Comparison of ENCODE assay signal across 8 mouse cellular contexts in the genomic region with DNA sequence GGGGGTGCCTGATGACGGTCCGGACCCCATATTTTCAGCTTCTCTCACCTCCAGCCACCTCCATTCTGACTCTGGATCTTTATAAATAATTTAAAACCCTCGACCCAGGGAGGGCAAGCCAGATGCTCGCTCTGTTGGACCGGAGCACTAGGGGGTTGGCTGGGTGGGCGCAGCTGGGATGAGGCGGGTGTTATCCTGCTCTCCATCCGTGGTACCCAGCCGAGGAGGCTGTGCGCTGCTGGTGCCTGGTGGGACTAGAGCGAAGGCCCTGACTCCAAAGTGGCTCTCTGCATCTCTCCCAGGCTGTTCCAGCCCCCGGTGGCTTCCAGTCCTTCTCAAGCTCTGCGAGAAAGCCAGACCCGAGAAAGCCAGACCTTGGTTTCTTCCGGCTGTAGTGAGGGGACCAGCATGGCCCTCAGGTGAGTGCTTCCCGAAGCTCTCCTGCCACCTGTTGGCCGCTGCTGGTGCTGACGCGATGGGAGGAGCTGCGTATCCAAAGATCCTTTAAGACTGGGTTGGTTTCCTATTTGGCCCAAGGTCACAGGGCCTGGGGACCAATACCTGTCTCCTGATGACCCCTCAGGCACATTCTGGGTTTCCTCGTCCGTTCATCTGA.
DNase-seq lines count a peak whose midpoint lies in the region; ATAC-seq and TF ChIP-seq lines count a peak whose summit lies in the region.

No protein-coding gene starts in this region.

- no peak for TF ChIP-seq EP300 in heart, adult 2 months (IDR thresholded peaks at IDR 0.05; ENCODE audit: insufficient read depth, low read depth, low read length)

- no peaks in the 10 kb centered on the region for H3K36me3 ChIP-seq in heart, adult 2 months (ENCODE audit: control insufficient read depth, insufficient read depth, low read length)
- H3K36me3 ChIP-seq in limb, embryonic 11.5 days (ENCODE audit: control insufficient read depth, insufficient read depth, low read length): no peaks in the 10 kb centered on the region
- H3K36me3 ChIP-seq in midbrain, embryonic 16.5 days (ENCODE audit: control insufficient read depth, insufficient read depth, low read length): no peaks in the 10 kb centered on the region

- no peaks in the 10 kb centered on the region for H3K79me2 ChIP-seq in heart, adult 2 months (replicated peaks; ENCODE audit: control insufficient read depth, insufficient read depth, low read length)

- TF ChIP-seq POLR2A in heart, adult 2 months (IDR thresholded peaks at IDR 0.05; ENCODE audit: insufficient read depth, low read depth, low read length): no peak
- no peak for TF ChIP-seq POLR2A in cortical plate, adult 2 months (IDR thresholded peaks at IDR 0.05; ENCODE audit: extremely low read depth, insufficient read depth, low read length)

- no peaks in the 10 kb centered on the region for H3K9me3 ChIP-seq in limb, embryonic 11.5 days (ENCODE audit: control insufficient read depth, low read length)
- no peaks in the 10 kb centered on the region for H3K9me3 ChIP-seq in midbrain, embryonic 16.5 days (replicated peaks; ENCODE audit: control insufficient read depth, low read length, poor library complexity, severe bottlenecking)

- DNase-seq in heart, adult 2 months: peak; percentile 20 to 56
- no peak for DNase-seq in heart, postnatal 25 days (ENCODE audit: low spot score)
- peak; percentile 15 to 37 for DNase-seq in gastrocnemius, adult 8-10 months (ENCODE audit: low spot score in 2 of 2)
- DNase-seq in kidney, adult 18-20 months: peak; percentile 77
- peak; percentile 95 for DNase-seq in limb, embryonic 11.5 days (ENCODE audit: low spot score)
- peak; percentile 6 for DNase-seq in telencephalon, adult 2 months (ENCODE audit: low read depth, low spot score)

- H3K27ac ChIP-seq in heart, adult 2 months: no peak overlapping the region
- no peak overlapping the region for H3K27ac ChIP-seq in cortical plate, adult 2 months (ENCODE audit: insufficient read depth, low read length)
- H3K27ac ChIP-seq in limb, embryonic 11.5 days (replicated peaks; ENCODE audit: low read depth, low read length): peak overlapping the region; percentile 90
- H3K27ac ChIP-seq in midbrain, embryonic 16.5 days (ENCODE audit: low read length): no peak overlapping the region

- H3K9ac ChIP-seq in heart, adult 2 months (ENCODE audit: low read depth, low read length): no peak overlapping the region
- peak overlapping the region; percentile 53 for H3K9ac ChIP-seq in limb, embryonic 11.5 days (ENCODE audit: low read length)
- peak overlapping the region; percentile 37 for H3K9ac ChIP-seq in midbrain, embryonic 16.5 days (ENCODE audit: low read depth, low read length)

- peak; percentile 85 for ATAC-seq in limb, embryonic 11.5 days (ENCODE audit: insufficient number of reproducible peaks, low FRiP score, low TSS enrichment, low read depth)
- peak; percentile 86 for ATAC-seq in midbrain, embryonic 16.5 days

- H3K4me2 ChIP-seq in limb, embryonic 11.5 days (ENCODE audit: low read depth, severe bottlenecking): peak overlapping the region; percentile 75
- H3K4me2 ChIP-seq in midbrain, embryonic 16.5 days (ENCODE audit: low read length): peak overlapping the region; percentile 56

- peak; percentile 77 for TF ChIP-seq CTCF in heart, adult 2 months (IDR thresholded peaks at IDR 0.05)
- TF ChIP-seq CTCF in cortical plate, adult 2 months (IDR thresholded peaks at IDR 0.05; ENCODE audit: extremely low read depth, insufficient read depth, low read length): peak; percentile 65

- WGBS in heart, adult 2 months: 15% methylated on average over 22 of the region's 22 CpGs
- WGBS in limb, embryonic 11.5 days: 4% methylated on average over 22 of the region's 22 CpGs
- WGBS in midbrain, embryonic 16.5 days: 4% methylated on average over 22 of the region's 22 CpGs

- no peak overlapping the region for H3K4me3 ChIP-seq in heart, adult 2 months
- H3K4me3 ChIP-seq in cortical plate, adult 2 months (ENCODE audit: insufficient read depth, low read length): no peak overlapping the region
- H3K4me3 ChIP-seq in limb, embryonic 11.5 days (ENCODE audit: low read depth, low read length): peak overlapping the region; percentile 31
- H3K4me3 ChIP-seq in midbrain, embryonic 16.5 days (ENCODE audit: low read depth, low read length): peak overlapping the region; percentile 25

- intact Hi-C loops in heart, adult 2 months (cut with DNase I): no loop called here
- intact Hi-C loops in heart, postnatal 25 days (cut with DNase I): loop anchor here (5.0 to 10.0 kb wide), 2 partner anchors 131 to 238 kb away; a partner anchor contains a TSS

- H3K27me3 ChIP-seq in heart, adult 2 months (ENCODE audit: control insufficient read depth, insufficient read depth, low read length): peaks cover 5% of the 10 kb centered on the region; the same call in 1 of the 2 replicates
- no peaks in the 10 kb centered on the region for H3K27me3 ChIP-seq in limb, embryonic 11.5 days (ENCODE audit: control insufficient read depth, insufficient read depth, low read length)
- H3K27me3 ChIP-seq in midbrain, embryonic 16.5 days (ENCODE audit: control insufficient read depth, insufficient read depth, low read depth, low read length): peaks cover 25% of the 10 kb centered on the region; the same call in 1 of the 2 replicates

- H3K4me1 ChIP-seq in heart, adult 2 months (ENCODE audit: control insufficient read depth, insufficient read depth, low read length): no peaks in the 10 kb centered on the region
- no peaks in the 10 kb centered on the region for H3K4me1 ChIP-seq in cortical plate, adult 2 months (ENCODE audit: control insufficient read depth, insufficient read depth, low read length)
- H3K4me1 ChIP-seq in limb, embryonic 11.5 days (ENCODE audit: control insufficient read depth, insufficient read depth, low read length): peaks cover 17% of the 10 kb centered on the region; the same call in 1 of the 2 replicates
- peaks cover 10% of the 10 kb centered on the region for H3K4me1 ChIP-seq in midbrain, embryonic 16.5 days (ENCODE audit: control insufficient read depth, insufficient read depth, low read length)

Comparison
In these comparisons a context has a peak if more than half of its experiments do, and no peak if none do; other contexts are left out.
1. H3K4me3 ChIP-seq: peak in limb, embryonic 11.5 days (single experiment) and midbrain, embryonic 16.5 days (single experiment); none in heart, adult 2 months (single experiment) and cortical plate, adult 2 months (single experiment).